Mouse (Mus musculus) C2C12 (cell line): ENCODE data around the gene Kcnk5. TPM values are rescaled to one million over a fixed set of nuclear protein-coding genes. Genes with fewer than 3 reads are reported as not detected.

Experiments used
- H3K27me3 ChIP-seq: one replicate; pipeline ENCODE4 v1.6.1; 2011; ENCODE audit not compliant: control insufficient read depth, insufficient read depth, insufficient read length
- H3K36me3 ChIP-seq: one replicate; pipeline ENCODE4 v1.6.1; 2011; ENCODE audit not compliant: control insufficient read depth, insufficient read depth
- H3K4me3 ChIP-seq: one replicate; pipeline ENCODE4 v1.5.1; 2011; ENCODE audit warnings: mild to moderate bottlenecking, control low read depth; ENCODE audit not compliant: poor library complexity, insufficient read depth, severe bottlenecking
- H3K79me2 ChIP-seq: one replicate; pipeline ENCODE4 v1.6.1; 2011; ENCODE audit not compliant: control insufficient read depth, insufficient read depth
- H3K79me3 ChIP-seq: one replicate; pipeline ENCODE4 v1.6.1; 2011; ENCODE audit warnings: low read depth, control low read depth
- H3ac ChIP-seq: one replicate; pipeline ENCODE3; 2011; ENCODE audit warnings: low read depth; ENCODE audit not compliant: control insufficient read depth, insufficient read length
- CEBPB ChIP-seq: IDR thresholded peaks from one replicate; pipeline ENCODE4 v1.6.1; 2011; ENCODE audit warnings: low read depth, mild to moderate bottlenecking, control low read depth, moderate library complexity
- CTCF ChIP-seq: IDR thresholded peaks from one replicate; pipeline ENCODE4 v1.5.1; 2011; ENCODE audit not compliant: control insufficient read depth, insufficient read depth, insufficient read length
- FOSL1 ChIP-seq: IDR thresholded peaks from one replicate; pipeline ENCODE4 v1.8.0; 2011; ENCODE audit warnings: mild to moderate bottlenecking, low read length; ENCODE audit not compliant: poor library complexity, insufficient read depth, severe bottlenecking
- MAX ChIP-seq: IDR thresholded peaks from one replicate; pipeline ENCODE4 v1.6.1; 2011; ENCODE audit warnings: mild to moderate bottlenecking, control low read depth
- MYOD1 ChIP-seq: IDR thresholded peaks from one replicate; pipeline ENCODE4 v1.6.1; 2011; ENCODE audit warnings: low read depth; ENCODE audit not compliant: control insufficient read depth, insufficient read length
- MYOG ChIP-seq: IDR thresholded peaks from one replicate; pipeline ENCODE4 v1.6.1; 2011; ENCODE audit not compliant: control insufficient read depth, insufficient read length; ENCODE audit errors: extremely low read depth
- USF1 ChIP-seq: IDR thresholded peaks from one replicate; pipeline ENCODE4 v1.6.1; 2011; ENCODE audit warnings: low read depth, mild to moderate bottlenecking, control low read depth, moderate library complexity
- polyA plus RNA-seq: library from polyadenylated mRNA; unstranded; fragments of >200 nt; fragmentation: generic; extraction: Trizol; gene quantifications from one replicate; pipeline ENCODE4 v1.2.1, GENCODE M21; 2012; ENCODE audit warnings: missing spikeins

The Kcnk5 gene
- polyA plus RNA-seq, 1 experiment, result 10.1 TPM

DNA sequence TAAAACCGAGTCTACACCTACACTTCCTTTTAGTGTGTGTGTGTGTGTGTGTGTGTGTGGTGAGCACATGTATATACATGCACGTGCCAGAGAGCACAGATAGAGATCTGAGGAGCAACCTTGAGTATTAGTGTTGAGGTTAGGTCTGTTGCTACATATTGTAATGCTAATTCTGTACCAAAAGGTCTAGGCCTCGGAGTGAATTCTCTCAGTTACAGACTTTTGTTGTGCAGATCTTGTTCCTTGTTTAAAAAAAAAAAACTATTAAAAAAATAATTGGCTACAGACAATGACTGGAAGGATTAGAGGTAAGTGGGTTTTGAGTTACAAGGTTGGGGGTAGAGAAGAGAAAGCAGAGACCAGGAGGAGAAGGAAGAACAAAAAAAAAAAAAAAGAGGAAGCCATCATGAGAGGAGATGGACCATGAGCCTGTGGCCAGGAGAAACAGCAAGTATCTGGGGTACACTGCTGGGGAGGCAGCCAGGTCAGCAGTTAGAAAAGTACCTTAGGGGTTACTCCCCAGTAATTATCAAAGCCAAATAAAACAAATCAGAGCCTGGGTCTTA, 35.8 kb upstream of the Kcnk5 start:
- H3K27me3 ChIP-seq, result no peaks in the 10 kb centered on the region
- H3K36me3 ChIP-seq, result no peaks in the 10 kb centered on the region
- no peak overlapping the region for H3K4me3 ChIP-seq
- H3ac ChIP-seq, result no peak overlapping the region
- TF ChIP-seq CTCF (no peak), MYOD1 (no peak), CEBPB (no peak), FOSL1 (no peak), USF1 (no peak), MYOG (no peak), MAX (no peak)
- H3K79me3 ChIP-seq, result no peaks in the 10 kb centered on the region
- H3K79me2 ChIP-seq, result no peaks in the 10 kb centered on the region

DNA sequence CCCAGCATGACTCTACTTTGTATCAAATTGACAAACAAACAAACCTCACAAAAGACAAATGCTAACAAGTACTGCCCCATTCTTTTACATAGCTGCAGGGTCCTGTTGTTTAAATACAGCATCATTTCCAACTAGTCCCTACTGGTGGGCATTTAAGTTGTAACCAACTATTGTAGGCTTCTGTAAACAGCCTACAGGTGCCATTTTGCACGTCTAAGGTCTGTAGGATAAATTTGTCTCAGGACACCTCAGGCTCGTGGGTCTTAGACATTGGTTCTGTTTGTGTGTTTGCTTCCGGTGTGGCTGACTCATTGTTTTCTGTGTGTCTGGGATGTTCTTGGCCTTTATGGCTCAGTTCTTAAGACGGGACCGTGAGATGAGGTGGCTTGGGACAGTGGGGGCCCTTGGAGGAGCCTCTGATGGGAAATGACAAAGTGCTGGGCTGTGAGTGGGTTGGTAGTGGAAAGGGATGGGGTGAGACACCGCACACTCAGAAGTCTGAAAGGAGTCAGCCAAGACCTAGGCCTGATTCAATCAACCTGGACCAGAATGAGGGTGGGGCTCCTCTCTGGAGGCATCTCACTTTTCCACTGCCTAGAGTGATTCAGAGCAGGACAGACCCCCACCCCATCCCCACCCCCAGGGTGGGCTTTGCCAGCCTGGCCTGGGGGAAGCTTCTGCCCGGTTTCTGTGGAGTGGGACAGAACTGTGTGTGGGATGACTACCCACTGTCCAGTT, 35.1 kb upstream of the Kcnk5 start:
- Histone ChIP-seq H3K27me3 (no peaks in the 10 kb centered on the region), H3ac (no peak overlapping the region), H3K4me3 (no peak overlapping the region), H3K79me3 (no peaks in the 10 kb centered on the region), H3K36me3 (no peaks in the 10 kb centered on the region), H3K79me2 (no peaks in the 10 kb centered on the region)
- TF ChIP-seq MAX, result no peak
- no peak for TF ChIP-seq USF1
- TF ChIP-seq FOSL1, result no peak
- TF ChIP-seq MYOD1, result no peak
- no peak for TF ChIP-seq CTCF
- TF ChIP-seq MYOG, result no peak

DNA sequence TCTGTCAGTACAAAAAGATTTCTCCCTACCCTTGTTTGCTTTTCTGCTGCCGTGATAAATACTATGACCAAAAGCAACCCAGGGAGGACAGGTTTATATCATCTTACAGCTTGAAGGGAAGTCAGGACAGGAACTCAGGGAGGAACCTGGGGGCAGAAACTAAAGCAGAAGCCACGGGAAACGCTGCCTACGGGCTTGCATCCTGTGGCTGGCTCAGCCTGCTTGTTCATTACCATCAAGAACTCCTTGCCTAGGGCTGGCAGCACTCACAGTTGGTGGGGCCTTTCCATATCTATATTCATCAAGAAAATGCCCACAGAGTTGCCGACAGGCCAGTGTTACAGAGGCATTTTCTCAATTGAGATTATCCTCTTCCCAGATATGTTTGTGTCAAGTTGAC, 34.2 kb upstream of the Kcnk5 start:
- Histone ChIP-seq H3K4me3 (no peak overlapping the region), H3K79me3 (no peaks in the 10 kb centered on the region), H3ac (no peak overlapping the region), H3K27me3 (no peaks in the 10 kb centered on the region), H3K36me3 (no peaks in the 10 kb centered on the region), H3K79me2 (no peaks in the 10 kb centered on the region)
- no peak for TF ChIP-seq CEBPB
- TF ChIP-seq MYOD1, result no peak
- no peak for TF ChIP-seq MYOG
- no peak for TF ChIP-seq MAX
- no peak for TF ChIP-seq CTCF
- TF ChIP-seq FOSL1, result no peak
- TF ChIP-seq USF1, result no peak

DNA sequence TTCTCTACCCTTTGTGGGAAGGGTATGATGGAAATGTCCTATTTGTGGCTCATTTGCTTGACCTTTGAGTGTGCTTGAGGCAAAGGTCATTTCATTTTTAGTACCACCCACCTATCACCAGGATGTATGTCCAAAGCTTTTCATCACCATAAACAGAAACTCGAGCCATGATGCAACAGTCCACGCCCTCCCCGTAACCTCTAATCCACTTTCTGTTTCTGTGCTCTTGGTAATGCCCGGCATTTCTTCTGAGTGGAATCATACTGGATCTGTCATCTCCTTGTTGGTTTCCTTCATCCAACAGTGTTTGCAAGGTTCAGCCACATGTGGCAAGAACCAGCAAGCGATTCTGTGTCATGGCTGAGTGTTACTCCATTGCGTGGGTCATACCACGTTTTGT, 32.5 kb upstream of the Kcnk5 start:
- Histone ChIP-seq H3K27me3 (no peaks in the 10 kb centered on the region), H3K79me2 (no peaks in the 10 kb centered on the region), H3ac (no peak overlapping the region), H3K4me3 (no peak overlapping the region), H3K36me3 (no peaks in the 10 kb centered on the region), H3K79me3 (no peaks in the 10 kb centered on the region)
- TF ChIP-seq MYOG (no peak), CEBPB (peak; percentile 70)

DNA sequence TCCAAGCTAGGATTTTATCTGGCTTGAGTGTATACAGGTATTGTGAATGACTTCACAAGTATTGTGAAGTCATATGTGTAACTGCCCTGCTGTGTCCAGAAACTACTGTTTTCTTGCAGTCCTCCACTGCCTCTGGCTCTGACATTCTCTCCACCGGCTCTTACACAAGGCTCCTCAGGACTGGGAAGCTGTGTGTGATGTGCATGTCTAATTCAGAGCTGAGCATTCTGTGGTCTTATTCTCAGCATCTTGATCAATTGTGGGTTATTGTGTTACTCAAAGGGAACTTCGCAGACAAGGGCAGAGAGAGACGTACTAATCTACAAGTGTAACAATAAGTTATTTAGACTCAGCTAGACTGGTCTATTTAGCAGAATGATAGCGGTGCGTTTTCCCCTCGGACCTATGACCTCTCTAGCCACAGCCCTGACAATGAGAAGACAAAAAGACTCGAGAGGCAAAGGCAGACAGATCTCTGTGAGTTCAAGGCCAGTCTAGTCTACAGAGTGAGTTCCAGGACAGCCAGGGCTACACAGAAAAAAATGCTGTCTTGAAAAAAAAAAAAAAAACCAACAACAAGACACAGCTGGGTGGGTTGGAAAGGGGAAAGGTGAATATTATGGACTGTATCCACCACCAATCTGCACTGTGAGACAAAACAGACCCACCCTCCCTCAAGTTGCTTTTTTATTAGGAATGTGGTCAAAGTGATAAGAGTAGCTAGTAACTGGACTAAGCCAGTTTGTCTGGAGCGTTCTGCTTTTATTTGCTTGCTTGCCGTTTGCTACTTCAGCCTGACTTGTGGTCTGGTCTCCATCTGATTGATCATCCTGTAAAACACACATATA, 30.4 kb upstream of the Kcnk5 start:
- H3K4me3 ChIP-seq, result no peak overlapping the region
- no peak overlapping the region for H3ac ChIP-seq
- no peaks in the 10 kb centered on the region for H3K79me3 ChIP-seq
- H3K27me3 ChIP-seq, result no peaks in the 10 kb centered on the region
- H3K79me2 ChIP-seq, result no peaks in the 10 kb centered on the region
- TF ChIP-seq FOSL1, result no peak
- no peak for TF ChIP-seq MAX
- no peak for TF ChIP-seq MYOG
- no peak for TF ChIP-seq MYOD1
- TF ChIP-seq CTCF, result no peak
- TF ChIP-seq CEBPB, result no peak
- no peak for TF ChIP-seq USF1
- no peaks in the 10 kb centered on the region for H3K36me3 ChIP-seq
